Mouse (Mus musculus): ENCODE data around the gene Fxyd2. TPM values are rescaled to one million over a fixed set of nuclear protein-coding genes. Genes with fewer than 3 reads are reported as not detected.

Fxyd2 gene
- total RNA-seq, 2 experiments from 2014 or later = not detected

Other genes starting within 250 kb of the Fxyd2 start
- gene BC049352, start 217.7 kb upstream of the Fxyd2 start, total RNA-seq (2015) = not detected in 2 replicates
- gene BC049352, start 217.7 kb upstream of the Fxyd2 start, total RNA-seq (2017) = not detected in 2 replicates
- 0.34 TPM in 1 of 2 replicates, not detected in the other for gene Tmprss4, start 195.6 kb upstream of the Fxyd2 start, total RNA-seq (2015)
- 0.07 TPM in 1 of 2 replicates, not detected in the other for gene Tmprss4, start 195.6 kb upstream of the Fxyd2 start, total RNA-seq (2017)
- 33.9 and 37.2 TPM in 2 replicates for gene Il10ra, start 130.5 kb upstream of the Fxyd2 start, total RNA-seq (2015)
- 68.7 and 77.1 TPM in 2 replicates for gene Il10ra, start 130.5 kb upstream of the Fxyd2 start, total RNA-seq (2017)
- gene Tmprss13, start 80.6 kb upstream of the Fxyd2 start, total RNA-seq (2015) = not detected in 2 replicates
- 0.15 TPM in 1 of 2 replicates, not detected in the other for gene Tmprss13, start 80.6 kb upstream of the Fxyd2 start, total RNA-seq (2017)
- 0.11 TPM in 1 of 2 replicates, not detected in the other for gene Fxyd6, start 29.5 kb upstream of the Fxyd2 start, total RNA-seq (2015)
- not detected in 2 replicates for gene Fxyd6, start 29.5 kb upstream of the Fxyd2 start, total RNA-seq (2017)
- not detected in 2 replicates for gene Dscaml1, start 27.0 kb downstream of the Fxyd2 start, total RNA-seq (2015)
- gene Dscaml1, start 27.0 kb downstream of the Fxyd2 start, total RNA-seq (2017) = not detected in 2 replicates